Mouse (Mus musculus): ENCODE data around the gene Npnt. TPM values are rescaled to one million over a fixed set of nuclear protein-coding genes. Genes with fewer than 3 reads are reported as not detected.

The Npnt gene
- polyA plus RNA-seq, 1 experiment = not detected

GRCm38 (mm10) chr3:132964715-132965507, 14.8 kb upstream of the Npnt start:
- H3K36me3 ChIP-seq (replicated peaks; ENCODE audit: low read length) = no peaks in the 10 kb centered on the region
- no peak overlapping the region for H3K4me3 ChIP-seq (replicated peaks)
- no peaks in the 10 kb centered on the region for H3K4me1 ChIP-seq
- TF ChIP-seq FLI1 (IDR thresholded peaks at IDR 0.05; ENCODE audit: low read length) (no peak), GATA1 (IDR thresholded peaks at IDR 0.05; ENCODE audit: borderline replicate concordance, low read length) (no peak)
- H3K9me3 ChIP-seq = no peaks in the 10 kb centered on the region
- H3K27me3 ChIP-seq (replicated peaks) = no peaks in the 10 kb centered on the region

- Histone ChIP-seq H3K27me3 (replicated peaks) (no peaks in the 10 kb centered on the region), H3K9me3 (no peaks in the 10 kb centered on the region), H3K4me3 (replicated peaks) (no peak overlapping the region), H3K4me1 (no peaks in the 10 kb centered on the region), H3K36me3 (replicated peaks; ENCODE audit: low read length) (no peaks in the 10 kb centered on the region)
- no peak for TF ChIP-seq GATA1 (IDR thresholded peaks at IDR 0.05; ENCODE audit: borderline replicate concordance, low read length)
- TF ChIP-seq FLI1 (IDR thresholded peaks at IDR 0.05; ENCODE audit: low read length) = no peak
Measured at GRCm38 (mm10) chr3:132962631-132963361, 12.7 kb upstream of the Npnt start.

- H3K36me3 ChIP-seq (replicated peaks; ENCODE audit: low read length) = no peaks in the 10 kb centered on the region
- H3K27me3 ChIP-seq (replicated peaks) = peaks cover 67% of the 10 kb centered on the region
- peaks cover 19% of the 10 kb centered on the region for H3K4me1 ChIP-seq
- no peaks in the 10 kb centered on the region for H3K9me3 ChIP-seq
- TF ChIP-seq FLI1 (IDR thresholded peaks at IDR 0.05; ENCODE audit: low read length) (no peak), GATA1 (IDR thresholded peaks at IDR 0.05; ENCODE audit: borderline replicate concordance, low read length) (no peak)
- H3K4me3 ChIP-seq (replicated peaks) = peak overlapping the region; percentile 90
Measured at GRCm38 (mm10) chr3:132950529-132950880, 414 bp upstream of the Npnt start.

GRCm38 (mm10) chr3:132949380-132949790, 706 bp downstream of the Npnt start:
- peaks cover 68% of the 10 kb centered on the region for H3K27me3 ChIP-seq (replicated peaks)
- no peak for TF ChIP-seq FLI1 (IDR thresholded peaks at IDR 0.05; ENCODE audit: low read length)
- TF ChIP-seq GATA1 (IDR thresholded peaks at IDR 0.05; ENCODE audit: borderline replicate concordance, low read length) = no peak
- peak overlapping the region; percentile 90 for H3K4me3 ChIP-seq (replicated peaks)

GRCm38 (mm10) chr3:132948298-132948795, 1.7 kb downstream of the Npnt start:
- no peak for TF ChIP-seq GATA1 (IDR thresholded peaks at IDR 0.05; ENCODE audit: borderline replicate concordance, low read length)
- no peak for TF ChIP-seq FLI1 (IDR thresholded peaks at IDR 0.05; ENCODE audit: low read length)
- Histone ChIP-seq H3K4me3 (replicated peaks) (no peak overlapping the region), H3K4me1 (peaks cover 19% of the 10 kb centered on the region), H3K27me3 (replicated peaks) (peaks cover 66% of the 10 kb centered on the region), H3K36me3 (replicated peaks; ENCODE audit: low read length) (no peaks in the 10 kb centered on the region), H3K9me3 (no peaks in the 10 kb centered on the region)

More at GRCm38 (mm10) chr3:132949380-132949790, 706 bp downstream of the Npnt start:
- Histone ChIP-seq H3K9me3 (no peaks in the 10 kb centered on the region), H3K36me3 (replicated peaks; ENCODE audit: low read length) (no peaks in the 10 kb centered on the region), H3K4me1 (peaks cover 19% of the 10 kb centered on the region)

- Histone ChIP-seq H3K4me3 (replicated peaks) (no peak overlapping the region), H3K9me3 (no peaks in the 10 kb centered on the region), H3K27me3 (replicated peaks) (peaks cover 53% of the 10 kb centered on the region), H3K4me1 (peaks cover 19% of the 10 kb centered on the region), H3K36me3 (replicated peaks; ENCODE audit: low read length) (no peaks in the 10 kb centered on the region)
- TF ChIP-seq GATA1 (IDR thresholded peaks at IDR 0.05; ENCODE audit: borderline replicate concordance, low read length) (no peak), FLI1 (IDR thresholded peaks at IDR 0.05; ENCODE audit: low read length) (no peak)
Measured at GRCm38 (mm10) chr3:132946086-132946485, 4.0 kb downstream of the Npnt start.

- Histone ChIP-seq H3K9me3 (no peaks in the 10 kb centered on the region), H3K4me3 (replicated peaks) (no peak overlapping the region), H3K36me3 (replicated peaks; ENCODE audit: low read length) (no peaks in the 10 kb centered on the region), H3K4me1 (peaks cover 19% of the 10 kb centered on the region), H3K27me3 (replicated peaks) (peaks cover 49% of the 10 kb centered on the region)
- TF ChIP-seq FLI1 (IDR thresholded peaks at IDR 0.05; ENCODE audit: low read length) (no peak), GATA1 (IDR thresholded peaks at IDR 0.05; ENCODE audit: borderline replicate concordance, low read length) (no peak)
Measured at GRCm38 (mm10) chr3:132945669-132946068, 4.4 kb downstream of the Npnt start.

- no peak for TF ChIP-seq FLI1 (IDR thresholded peaks at IDR 0.05; ENCODE audit: low read length)
- no peak for TF ChIP-seq GATA1 (IDR thresholded peaks at IDR 0.05; ENCODE audit: borderline replicate concordance, low read length)
Measured at GRCm38 (mm10) chr3:132944609-132945008, 5.5 kb downstream of the Npnt start.

GRCm38 (mm10) chr3:132944193-132944592, 5.9 kb downstream of the Npnt start:
- H3K9me3 ChIP-seq = no peaks in the 10 kb centered on the region
- peaks cover 38% of the 10 kb centered on the region for H3K27me3 ChIP-seq (replicated peaks)
- no peak overlapping the region for H3K4me3 ChIP-seq (replicated peaks)
- H3K36me3 ChIP-seq (replicated peaks; ENCODE audit: low read length) = no peaks in the 10 kb centered on the region
- H3K4me1 ChIP-seq = peaks cover 6% of the 10 kb centered on the region
- no peak for TF ChIP-seq FLI1 (IDR thresholded peaks at IDR 0.05; ENCODE audit: low read length)
- no peak for TF ChIP-seq GATA1 (IDR thresholded peaks at IDR 0.05; ENCODE audit: borderline replicate concordance, low read length)

More at GRCm38 (mm10) chr3:132944609-132945008, 5.5 kb downstream of the Npnt start:
- Histone ChIP-seq H3K4me1 (peaks cover 10% of the 10 kb centered on the region), H3K27me3 (replicated peaks) (peaks cover 42% of the 10 kb centered on the region), H3K36me3 (replicated peaks; ENCODE audit: low read length) (no peaks in the 10 kb centered on the region), H3K4me3 (replicated peaks) (no peak overlapping the region), H3K9me3 (no peaks in the 10 kb centered on the region)

GRCm38 (mm10) chr3:132942778-132943177, 7.3 kb downstream of the Npnt start:
- TF ChIP-seq GATA1 (IDR thresholded peaks at IDR 0.05; ENCODE audit: borderline replicate concordance, low read length) (no peak), FLI1 (IDR thresholded peaks at IDR 0.05; ENCODE audit: low read length) (no peak)
- H3K36me3 ChIP-seq (replicated peaks; ENCODE audit: low read length) = no peaks in the 10 kb centered on the region
- no peak overlapping the region for H3K4me3 ChIP-seq (replicated peaks)
- peaks cover 4% of the 10 kb centered on the region; the same call in 1 of the 2 replicates for H3K4me1 ChIP-seq
- H3K27me3 ChIP-seq (replicated peaks) = peaks cover 25% of the 10 kb centered on the region
- H3K9me3 ChIP-seq = no peaks in the 10 kb centered on the region
